Mouse (Mus musculus) kidney, adult 2 months (tissue): ENCODE data around the gene Grin2b.

ENCODE experiments used
- CTCF ChIP-seq: fragments of 200-500 bp; conservative IDR thresholded peaks from 2 replicates; pipeline ENCODE4 v1.5.1; 2011; ENCODE audit warnings: low read depth, mild to moderate bottlenecking, control low read depth, low read length, moderate library complexity, mixed read lengths; ENCODE audit not compliant: insufficient read depth, insufficient read length
- POLR2A ChIP-seq: fragments of 200-500 bp; IDR thresholded peaks from one replicate; pipeline ENCODE4 v1.6.1; 2011; ENCODE audit warnings: low read depth, low read length, control low read depth

DNA sequence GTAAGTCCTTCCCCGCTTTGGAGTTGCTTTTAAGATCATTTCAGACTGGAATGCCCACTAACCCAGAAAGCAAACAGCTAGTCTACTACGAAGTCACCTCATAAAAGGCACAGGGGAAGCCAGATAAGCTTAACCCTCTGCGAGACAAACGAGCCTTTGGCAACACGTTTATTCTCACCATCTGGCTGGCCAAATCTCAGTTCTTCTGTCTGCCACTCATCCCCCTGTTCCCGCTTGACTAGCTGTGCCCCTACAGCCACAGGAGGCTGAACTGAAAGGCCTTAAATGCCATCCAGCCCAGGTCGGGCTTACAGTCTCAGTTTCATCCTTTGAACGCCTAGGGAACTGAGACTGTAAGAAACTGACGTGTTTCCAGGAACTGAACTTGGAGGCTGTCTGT is 200.8 kb downstream of the Grin2b start:
- TF ChIP-seq CTCF (no peak), POLR2A (no peak)
